Mouse (Mus musculus): ENCODE results near the gene Ttc34. TPM values are rescaled to one million over a fixed set of nuclear protein-coding genes. Genes with fewer than 3 reads are reported as not detected.
A peak's percentile ranks its signal among the peaks of the same experiment; 100 is the strongest.

The Ttc34 gene
- polyA plus RNA-seq, 1 experiment from 2014 or later: 0.85 TPM

GRCm38 (mm10) chr4:154897676-154898465 lies 60.6 kb downstream of the Ttc34 start:
- Histone ChIP-seq H3K4me1 (ENCODE audit: control insufficient read depth, insufficient read depth, low read length) (peaks cover 11% of the 10 kb centered on the region; the same call in 1 of the 2 replicates), H3K27ac (ENCODE audit: low read depth, low read length) (no peak overlapping the region), H3K27me3 (replicated peaks; ENCODE audit: control insufficient read depth, insufficient read depth, low read length) (no peaks in the 10 kb centered on the region), H3K9me3 (replicated peaks; ENCODE audit: control insufficient read depth, low read length) (no peaks in the 10 kb centered on the region), H3K9ac (ENCODE audit: low read length) (peak overlapping the region; percentile 73), H3K36me3 (ENCODE audit: control insufficient read depth, insufficient read depth, low read length) (no peaks in the 10 kb centered on the region), H3K4me3 (ENCODE audit: low read depth, low read length) (peak overlapping the region; percentile 53), H3K4me2 (ENCODE audit: low read length) (peak overlapping the region; percentile 94)
- DNase-seq (ENCODE audit: low spot score) (no peak), ATAC-seq (no peak)
- WGBS: 74% methylated on average over 6 of the region's 6 CpGs

- H3K4me1 ChIP-seq (ENCODE audit: control insufficient read depth, insufficient read depth, low read length): peaks cover 11% of the 10 kb centered on the region; the same call in 1 of the 2 replicates
- peak; percentile 98 for ATAC-seq
- H3K9me3 ChIP-seq (replicated peaks; ENCODE audit: control insufficient read depth, low read length): no peaks in the 10 kb centered on the region
Observed at GRCm38 (mm10) chr4:154898506-154899446, 61.5 kb downstream of the Ttc34 start, which contains the start of gene Fam213b. Fam213b (minus strand) TSS chr4:154899135.

GRCm38 (mm10) chr4:154902371-154902770 lies 65.1 kb downstream of the Ttc34 start:
- 88% methylated on average over 2 of the region's 2 CpGs for WGBS
- H3K4me1 ChIP-seq (ENCODE audit: control insufficient read depth, insufficient read depth, low read length): peaks cover 16% of the 10 kb centered on the region; the same call in 1 of the 2 replicates

More at GRCm38 (mm10) chr4:154898506-154899446, 61.5 kb downstream of the Ttc34 start, which contains the start of gene Fam213b:
- peak; percentile 94 for DNase-seq (ENCODE audit: low spot score)
- Histone ChIP-seq H3K36me3 (ENCODE audit: control insufficient read depth, insufficient read depth, low read length) (no peaks in the 10 kb centered on the region), H3K27me3 (replicated peaks; ENCODE audit: control insufficient read depth, insufficient read depth, low read length) (no peaks in the 10 kb centered on the region), H3K27ac (ENCODE audit: low read depth, low read length) (0 out of 2 replicates have a peak within 1 kb of the TSS, but pooled peaks have one; percentile 6), H3K9ac (ENCODE audit: low read length) (peak within 1 kb of the TSS; percentile 73), H3K4me2 (ENCODE audit: low read length) (peak within 1 kb of the TSS; percentile 94), H3K4me3 (ENCODE audit: low read depth, low read length) (peak within 1 kb of the TSS; percentile 53)
- WGBS: 3% methylated on average over 43 of the region's 43 CpGs

GRCm38 (mm10) chr4:154904185-154905071 lies 67.2 kb downstream of the Ttc34 start:
- Histone ChIP-seq H3K4me3 (ENCODE audit: low read depth, low read length) (peak overlapping the region; percentile 34), H3K36me3 (ENCODE audit: control insufficient read depth, insufficient read depth, low read length) (no peaks in the 10 kb centered on the region), H3K9ac (ENCODE audit: low read length) (peak overlapping the region; percentile 52; the same call in 1 of the 2 replicates), H3K4me1 (ENCODE audit: control insufficient read depth, insufficient read depth, low read length) (peaks cover 6% of the 10 kb centered on the region; the same call in 1 of the 2 replicates), H3K27me3 (replicated peaks; ENCODE audit: control insufficient read depth, insufficient read depth, low read length) (no peaks in the 10 kb centered on the region), H3K4me2 (ENCODE audit: low read length) (peak overlapping the region; percentile 65), H3K27ac (ENCODE audit: low read depth, low read length) (no peak overlapping the region), H3K9me3 (replicated peaks; ENCODE audit: control insufficient read depth, low read length) (no peaks in the 10 kb centered on the region)
- DNase-seq (ENCODE audit: low spot score): peak; percentile 93
- ATAC-seq: peak; percentile 94
- WGBS: 6% methylated on average over 16 of the region's 16 CpGs

More at GRCm38 (mm10) chr4:154902371-154902770, 65.1 kb downstream of the Ttc34 start:
- DNase-seq (ENCODE audit: low spot score): no peak
- no peaks in the 10 kb centered on the region for H3K9me3 ChIP-seq (replicated peaks; ENCODE audit: control insufficient read depth, low read length)
- no peaks in the 10 kb centered on the region for H3K27me3 ChIP-seq (replicated peaks; ENCODE audit: control insufficient read depth, insufficient read depth, low read length)
- H3K9ac ChIP-seq (ENCODE audit: low read length): no peak overlapping the region
- no peak for ATAC-seq
- no peak overlapping the region for H3K4me3 ChIP-seq (ENCODE audit: low read depth, low read length)
- H3K36me3 ChIP-seq (ENCODE audit: control insufficient read depth, insufficient read depth, low read length): no peaks in the 10 kb centered on the region
- H3K4me2 ChIP-seq (ENCODE audit: low read length): no peak overlapping the region
- H3K27ac ChIP-seq (ENCODE audit: low read depth, low read length): no peak overlapping the region

GRCm38 (mm10) chr4:154907833-154908232 lies 70.6 kb downstream of the Ttc34 start:
- Histone ChIP-seq H3K9ac (ENCODE audit: low read length) (no peak overlapping the region), H3K27me3 (replicated peaks; ENCODE audit: control insufficient read depth, insufficient read depth, low read length) (no peaks in the 10 kb centered on the region), H3K4me3 (ENCODE audit: low read depth, low read length) (no peak overlapping the region), H3K4me1 (ENCODE audit: control insufficient read depth, insufficient read depth, low read length) (peaks cover 6% of the 10 kb centered on the region; the same call in 1 of the 2 replicates), H3K36me3 (ENCODE audit: control insufficient read depth, insufficient read depth, low read length) (no peaks in the 10 kb centered on the region), H3K4me2 (ENCODE audit: low read length) (0 out of 2 replicates have a peak overlapping the region, but pooled peaks have one; percentile 14), H3K27ac (ENCODE audit: low read depth, low read length) (0 out of 2 replicates have a peak overlapping the region, but pooled peaks have one; percentile 11), H3K9me3 (replicated peaks; ENCODE audit: control insufficient read depth, low read length) (no peaks in the 10 kb centered on the region)
- WGBS: 46% methylated on average over 17 of the region's 17 CpGs
- peak; percentile 89 for DNase-seq (ENCODE audit: low spot score)
- peak; percentile 78 for ATAC-seq

GRCm38 (mm10) chr4:154908490-154908889 lies 71.2 kb downstream of the Ttc34 start:
- H3K4me2 ChIP-seq (ENCODE audit: low read length): no peak overlapping the region
- no peaks in the 10 kb centered on the region for H3K9me3 ChIP-seq (replicated peaks; ENCODE audit: control insufficient read depth, low read length)
- H3K4me3 ChIP-seq (ENCODE audit: low read depth, low read length): no peak overlapping the region
- no peak overlapping the region for H3K27ac ChIP-seq (ENCODE audit: low read depth, low read length)
- H3K9ac ChIP-seq (ENCODE audit: low read length): no peak overlapping the region
- H3K27me3 ChIP-seq (replicated peaks; ENCODE audit: control insufficient read depth, insufficient read depth, low read length): no peaks in the 10 kb centered on the region
- H3K36me3 ChIP-seq (ENCODE audit: control insufficient read depth, insufficient read depth, low read length): no peaks in the 10 kb centered on the region
- WGBS: 90% methylated on average over 5 of the region's 5 CpGs
- H3K4me1 ChIP-seq (ENCODE audit: control insufficient read depth, insufficient read depth, low read length): peaks cover 6% of the 10 kb centered on the region; the same call in 1 of the 2 replicates
- DNase-seq (ENCODE audit: low spot score) (no peak), ATAC-seq (no peak)

- H3K4me1 ChIP-seq (ENCODE audit: control insufficient read depth, insufficient read depth, low read length): no peaks in the 10 kb centered on the region
- H3K4me2 ChIP-seq (ENCODE audit: low read length): no peak overlapping the region
- no peaks in the 10 kb centered on the region for H3K36me3 ChIP-seq (ENCODE audit: control insufficient read depth, insufficient read depth, low read length)
- WGBS: 14% methylated on average over 15 of the region's 15 CpGs
- no peak overlapping the region for H3K9ac ChIP-seq (ENCODE audit: low read length)
- no peak for DNase-seq (ENCODE audit: low spot score)
- H3K27ac ChIP-seq (ENCODE audit: low read depth, low read length): no peak overlapping the region
- no peaks in the 10 kb centered on the region for H3K27me3 ChIP-seq (replicated peaks; ENCODE audit: control insufficient read depth, insufficient read depth, low read length)
- ATAC-seq: no peak
- H3K9me3 ChIP-seq (replicated peaks; ENCODE audit: control insufficient read depth, low read length): no peaks in the 10 kb centered on the region
- H3K4me3 ChIP-seq (ENCODE audit: low read depth, low read length): no peak overlapping the region
Observed at GRCm38 (mm10) chr4:154910606-154911522, 73.6 kb downstream of the Ttc34 start.

Data from forebrain, embryonic 14.5 days (tissue).